Mouse (Mus musculus) kidney, adult 18-20 months (tissue): ENCODE results near the gene Cntn1.

Source experiments
- DNase-seq: peaks from one replicate; pipeline ENCODE4 v3.0.0; 2021

The Cntn1 gene

DNA sequence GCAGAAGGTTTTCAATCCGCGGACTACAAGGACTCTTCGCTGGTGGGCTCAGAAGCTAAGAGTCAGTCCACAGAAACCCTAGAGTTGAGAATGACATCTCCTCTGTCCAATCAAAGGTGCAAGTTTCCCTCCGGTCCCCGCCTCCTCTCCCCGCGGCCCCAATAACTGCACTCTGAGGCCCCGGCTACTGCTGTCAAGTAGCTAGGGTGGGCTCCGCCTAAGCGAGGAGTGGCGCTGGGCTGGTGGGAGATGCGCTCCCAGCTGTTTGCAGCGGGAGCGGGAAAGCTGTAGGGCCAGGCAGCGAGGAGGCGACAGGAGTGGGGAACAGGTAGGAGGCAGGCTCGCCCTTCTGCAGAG lies at the start of gene Cntn1:
Gene Cntn1 (plus strand): TSS at position 170 of the 357 bp plus-strand sequence.
- DNase-seq, result peak; percentile 12

DNA sequence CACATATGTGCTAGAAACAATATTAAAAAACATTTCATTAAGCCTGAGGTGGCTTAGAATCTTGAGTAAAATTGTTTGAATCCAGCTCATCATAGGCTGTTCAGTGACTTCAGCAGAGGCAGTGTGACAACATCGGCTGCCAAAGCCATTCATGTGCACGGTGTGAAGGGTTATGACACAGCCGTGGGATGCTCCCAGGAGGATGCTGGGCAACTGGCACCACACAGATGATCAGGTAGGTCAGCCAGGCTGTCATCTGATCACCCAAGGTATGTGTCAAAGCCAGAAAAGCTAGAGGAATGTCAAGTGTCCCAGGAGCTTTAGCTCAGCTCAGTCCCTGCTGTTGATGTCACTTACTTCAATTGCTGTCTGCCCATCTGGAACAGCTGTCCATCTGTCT lies 49.5 kb upstream of the Cntn1 start:
- DNase-seq, result no peak

DNA sequence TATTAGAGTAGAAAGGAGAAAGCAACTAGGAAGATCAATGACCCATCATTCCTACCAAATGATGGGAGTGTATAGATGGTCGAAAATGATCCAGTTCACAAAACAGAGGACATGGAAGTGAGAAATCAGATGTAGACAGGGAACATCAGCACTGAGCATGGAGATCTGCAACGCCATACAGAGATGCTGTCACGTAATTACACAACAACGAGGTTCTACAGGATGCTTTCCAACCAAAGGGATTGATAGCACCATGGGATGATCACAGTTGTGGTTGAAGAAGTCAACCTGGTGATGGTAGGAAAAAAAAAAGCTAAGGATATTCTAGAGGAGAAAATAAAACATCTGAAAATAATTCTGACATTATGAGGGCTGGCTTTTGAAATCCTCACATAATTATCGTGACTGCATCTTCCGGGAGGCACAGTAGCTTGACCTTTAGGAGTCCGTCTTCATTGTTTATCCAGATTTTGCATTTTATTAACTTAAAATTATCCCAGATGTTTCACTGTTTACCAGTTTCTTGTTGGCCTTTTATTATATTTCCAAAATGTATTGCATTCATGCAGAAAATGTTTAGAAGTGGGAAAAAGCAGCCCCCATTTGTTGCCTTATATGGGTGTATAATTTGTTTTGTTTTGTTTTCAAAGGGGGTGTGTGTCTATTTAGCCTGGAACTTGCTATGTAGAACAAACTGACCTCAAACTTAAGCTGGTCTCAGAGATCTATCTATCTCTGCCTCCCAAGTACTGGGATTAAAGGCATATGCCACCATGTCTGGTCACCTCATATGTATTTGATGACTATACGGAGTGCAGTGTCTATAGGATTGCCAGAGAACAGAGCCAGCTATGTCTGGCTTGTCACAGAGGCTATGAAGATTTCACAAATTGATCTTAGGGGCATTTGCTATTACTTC lies 38.5 kb upstream of the Cntn1 start:
- DNase-seq, result no peak

DNA sequence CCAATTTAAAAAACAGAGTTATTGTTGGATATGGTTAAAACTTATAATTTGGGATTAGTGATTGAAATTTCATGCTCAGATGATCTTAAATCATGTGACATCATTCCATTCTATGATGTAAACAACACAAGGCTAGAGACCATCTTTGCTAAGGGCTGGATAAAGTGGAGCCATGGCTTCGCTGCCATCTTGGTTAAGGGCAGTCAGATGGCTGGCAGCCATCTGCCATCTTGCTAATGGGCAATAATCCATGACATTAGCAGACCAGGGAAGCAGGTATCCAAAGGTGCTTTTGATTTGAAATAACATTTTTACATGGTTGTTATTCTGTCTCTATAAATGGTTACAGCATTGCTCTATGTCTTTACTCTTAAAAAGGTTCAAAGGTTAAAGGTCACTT lies 16.9 kb upstream of the Cntn1 start:
- no peak for DNase-seq

DNA sequence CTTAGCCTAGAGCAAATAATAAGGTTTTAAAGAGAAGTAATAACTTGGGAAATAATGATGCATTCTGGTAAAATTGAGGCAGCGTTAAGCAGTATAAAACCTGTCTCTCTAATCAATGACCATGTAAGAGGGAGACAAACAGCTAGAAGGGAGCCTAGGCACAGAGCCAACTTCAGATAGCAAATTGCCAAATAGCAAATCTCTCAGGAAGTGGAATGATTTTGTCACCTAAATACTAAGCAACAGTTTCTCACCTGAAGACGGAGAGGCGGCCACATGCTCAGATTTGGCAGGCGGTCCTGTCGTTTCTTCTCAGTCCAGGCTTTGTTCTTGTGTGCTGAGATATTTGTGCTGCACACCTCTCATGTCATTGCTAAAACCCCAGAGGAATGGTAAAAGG lies 8.4 kb upstream of the Cntn1 start:
- no peak for DNase-seq

DNA sequence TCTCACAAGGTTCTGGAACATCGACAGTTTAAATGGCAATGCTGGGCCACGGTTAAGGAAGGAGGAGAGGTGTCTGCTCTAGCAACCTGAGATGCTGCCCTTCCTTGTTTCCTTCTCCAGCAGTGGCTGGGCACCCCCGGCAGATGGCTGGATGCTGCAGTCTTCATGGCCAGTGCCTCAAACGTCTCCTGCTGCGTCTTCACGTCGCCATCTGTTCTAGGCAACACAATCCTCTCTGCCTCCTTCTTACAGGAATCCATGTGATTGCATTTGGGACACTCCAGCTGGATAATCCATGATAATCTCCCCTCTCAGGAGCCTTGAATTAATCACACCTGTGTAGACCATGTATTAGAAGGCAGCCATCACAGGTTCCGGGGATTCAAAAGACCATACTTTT lies 4.9 kb upstream of the Cntn1 start:
- DNase-seq, result no peak

DNA sequence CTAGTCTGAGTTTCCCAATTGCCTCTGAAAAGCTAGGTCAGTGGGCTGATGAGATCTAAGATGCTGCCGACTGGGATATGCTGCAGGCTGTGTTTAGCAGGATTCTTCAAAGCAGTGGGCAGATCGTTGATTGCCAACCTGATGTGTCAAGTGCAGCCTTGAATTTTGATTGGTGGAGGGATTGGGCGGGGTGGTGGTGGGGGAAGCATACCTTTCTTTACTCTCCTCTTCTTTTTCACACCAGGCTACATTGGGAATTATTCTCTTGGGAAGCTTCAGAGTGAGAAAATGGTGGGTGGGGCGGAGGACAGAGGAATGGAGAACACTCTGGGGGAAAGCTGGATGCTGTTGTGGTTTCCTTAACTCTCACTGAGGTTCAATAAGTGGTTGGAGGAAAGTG lies 2.9 kb upstream of the Cntn1 start:
- DNase-seq, result no peak

DNA sequence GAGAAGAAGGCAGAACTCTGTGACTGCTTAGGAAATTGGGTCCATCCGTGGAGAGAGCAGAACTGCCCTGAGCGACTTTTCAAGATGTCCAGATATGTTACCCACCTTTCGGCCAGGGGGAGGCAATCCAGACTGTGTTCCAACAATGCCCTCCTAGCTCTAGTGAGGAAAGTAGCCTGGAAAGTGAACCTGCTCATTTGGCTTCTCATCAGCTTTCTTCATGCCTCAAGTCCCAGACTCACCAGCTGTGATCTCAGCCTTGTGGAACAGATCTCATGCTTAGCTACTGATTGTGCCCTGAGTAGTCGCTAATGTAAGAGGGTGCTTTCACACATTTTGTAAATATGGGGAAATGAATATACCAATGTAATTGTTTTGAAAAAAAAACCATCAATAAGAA lies 2.4 kb upstream of the Cntn1 start:
- DNase-seq, result no peak

DNA sequence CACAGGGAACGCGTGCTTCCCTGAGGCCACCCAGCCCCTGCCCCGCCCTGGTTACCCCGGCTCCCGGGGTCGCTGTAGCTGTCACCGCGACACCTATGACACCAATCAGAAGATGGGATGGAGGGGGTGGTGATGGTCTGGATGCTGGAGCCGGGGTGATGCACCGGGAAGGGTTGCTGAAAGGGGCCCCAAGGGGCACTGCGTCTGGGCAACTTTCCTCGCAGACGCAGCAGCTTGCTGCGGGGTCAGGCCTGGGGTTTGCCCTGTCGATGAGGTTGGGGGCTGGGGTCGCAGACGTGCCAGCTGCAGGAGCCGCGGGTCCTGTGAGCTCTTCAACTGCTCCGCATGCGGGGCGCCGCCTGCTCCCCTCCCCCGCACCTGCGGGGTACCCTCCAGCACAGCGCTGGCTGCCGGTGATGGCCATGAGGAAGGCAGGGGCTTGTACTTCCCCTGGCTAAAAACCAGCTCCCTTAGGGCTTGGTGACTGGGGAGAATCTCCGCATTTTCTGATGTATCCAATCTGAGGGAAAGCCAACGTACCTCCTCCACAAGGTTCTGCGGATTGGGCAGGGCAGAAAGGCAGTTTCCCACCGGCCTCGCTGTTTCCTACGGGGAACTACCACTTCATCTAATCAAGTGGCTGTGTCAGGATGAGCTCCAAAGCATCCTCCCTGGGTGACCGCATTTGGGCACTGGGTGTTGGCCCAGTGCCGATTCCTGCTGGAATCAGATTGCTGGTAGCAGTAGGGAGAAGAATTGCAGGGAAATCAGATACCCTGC lies 578 bp downstream of the Cntn1 start:
- DNase-seq, result peak; percentile 2

DNA sequence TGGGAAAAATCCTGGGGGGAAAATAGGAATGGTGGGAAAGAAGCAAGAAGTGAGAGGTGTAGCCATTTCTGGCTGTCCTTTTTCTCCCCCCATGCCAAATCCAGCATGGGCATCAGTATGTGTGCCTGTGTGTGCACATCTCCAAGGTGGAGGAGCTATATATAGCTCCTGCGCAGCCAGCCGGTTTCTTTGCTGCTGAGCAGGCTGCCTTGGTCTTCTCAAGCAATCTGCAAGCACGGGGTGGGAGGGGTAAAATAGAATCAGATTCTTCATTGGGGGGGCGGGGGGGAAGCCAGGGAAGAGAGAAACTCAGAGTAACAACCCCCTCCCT lies 1.1 kb downstream of the Cntn1 start:
- DNase-seq, result no peak

DNA sequence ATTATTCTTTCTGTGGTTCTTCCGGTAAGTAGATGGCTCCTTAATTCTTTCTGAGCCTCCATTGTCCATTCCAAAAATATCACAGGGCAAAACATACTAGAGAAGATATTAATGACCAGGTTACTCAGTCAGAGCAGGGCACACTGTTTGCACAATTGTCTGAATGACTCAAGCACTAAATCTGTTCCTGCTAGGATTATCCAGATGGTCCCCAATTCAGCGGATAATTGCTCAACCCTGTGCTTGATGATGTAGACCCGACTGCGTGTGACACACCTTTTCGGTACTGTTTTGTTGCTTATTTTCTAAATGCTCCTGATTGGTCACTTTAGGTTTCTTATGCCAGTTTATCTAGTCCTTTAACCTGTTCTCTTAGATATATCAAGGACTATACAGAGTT lies 6.6 kb downstream of the Cntn1 start:
- no peak for DNase-seq

DNA sequence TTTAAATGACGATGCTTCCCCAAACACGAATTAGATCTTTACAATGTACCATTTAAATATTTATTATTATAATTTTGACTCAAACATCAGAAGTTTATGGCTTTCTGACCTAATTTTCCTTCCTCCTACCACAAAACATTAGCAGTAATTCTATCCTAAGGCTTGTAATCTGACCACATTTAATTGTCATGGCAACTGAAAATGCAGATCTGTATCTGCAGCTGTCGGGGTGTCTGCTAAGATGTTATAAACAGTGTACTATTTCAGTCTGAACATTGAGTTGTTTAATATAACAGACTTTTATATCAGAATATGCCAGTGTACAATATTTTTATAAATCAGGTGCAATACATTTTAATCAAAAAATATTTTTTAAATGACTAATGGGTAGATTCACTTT lies 10.0 kb downstream of the Cntn1 start:
- DNase-seq, result no peak

DNA sequence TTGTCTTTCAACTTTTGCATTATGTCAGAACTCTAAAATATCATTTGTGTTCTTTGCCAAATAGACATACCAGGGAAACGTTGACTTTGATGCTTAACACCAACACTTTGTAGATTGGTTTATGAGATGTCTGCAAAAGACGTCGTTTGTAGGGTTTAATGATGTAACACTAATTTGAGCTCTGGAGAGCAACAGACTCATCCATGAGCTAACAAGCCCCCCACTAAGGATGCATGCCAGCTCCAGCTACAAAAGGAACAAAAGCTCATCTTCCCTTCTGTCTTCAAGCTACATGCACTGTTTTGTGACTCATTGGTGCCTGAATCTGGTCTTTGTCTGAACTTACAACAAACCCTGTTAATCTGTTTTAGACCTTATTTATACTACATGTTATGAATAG lies 28.5 kb downstream of the Cntn1 start:
- no peak for DNase-seq

DNA sequence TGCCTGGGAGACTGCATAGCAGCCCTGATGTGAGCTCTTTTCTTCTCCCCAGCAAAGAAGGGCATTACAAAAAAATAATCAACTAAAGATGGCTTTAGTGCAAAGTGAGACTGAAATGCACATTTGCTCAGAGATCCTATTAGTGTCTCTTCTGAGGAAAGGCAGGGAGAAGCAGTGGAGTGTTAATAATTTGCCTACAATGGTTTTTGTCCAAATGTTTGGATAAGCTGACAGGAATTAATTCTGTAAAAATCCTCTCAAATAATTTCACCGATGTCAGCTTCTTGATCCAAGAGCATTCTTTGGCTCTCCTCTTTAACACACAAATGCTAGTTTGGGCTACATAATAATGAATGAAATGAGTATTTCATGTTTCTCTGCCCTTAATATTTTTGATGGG lies 34.9 kb downstream of the Cntn1 start:
- DNase-seq, result no peak

DNA sequence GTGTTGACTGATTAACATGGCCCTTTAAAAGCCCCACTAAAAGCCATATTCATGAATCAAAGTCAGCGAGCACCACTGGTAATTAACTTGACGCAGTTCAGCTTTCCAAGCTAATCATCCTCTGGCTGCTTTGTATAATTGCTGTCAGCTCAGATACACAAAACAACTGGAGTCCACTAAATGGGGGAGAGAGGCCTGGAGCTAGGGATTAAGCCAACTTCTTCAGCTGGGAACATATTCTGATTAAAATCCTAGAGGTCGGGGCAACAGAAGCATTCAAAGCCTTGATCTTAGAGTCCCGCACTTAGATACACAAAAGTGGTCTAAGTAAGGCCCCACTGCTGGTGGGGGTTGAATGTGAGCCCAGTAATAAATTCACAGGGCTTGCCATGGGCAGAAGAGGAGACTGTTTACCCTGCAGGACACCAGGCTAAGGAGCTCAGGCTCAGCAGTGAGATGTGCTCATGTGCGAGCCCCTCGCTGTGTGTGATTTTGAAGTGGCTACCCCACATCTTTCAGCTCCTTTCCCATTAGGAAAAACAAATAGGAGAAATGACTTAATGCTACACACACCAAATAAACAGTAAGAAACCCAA lies 36.8 kb downstream of the Cntn1 start:
- no peak for DNase-seq

DNA sequence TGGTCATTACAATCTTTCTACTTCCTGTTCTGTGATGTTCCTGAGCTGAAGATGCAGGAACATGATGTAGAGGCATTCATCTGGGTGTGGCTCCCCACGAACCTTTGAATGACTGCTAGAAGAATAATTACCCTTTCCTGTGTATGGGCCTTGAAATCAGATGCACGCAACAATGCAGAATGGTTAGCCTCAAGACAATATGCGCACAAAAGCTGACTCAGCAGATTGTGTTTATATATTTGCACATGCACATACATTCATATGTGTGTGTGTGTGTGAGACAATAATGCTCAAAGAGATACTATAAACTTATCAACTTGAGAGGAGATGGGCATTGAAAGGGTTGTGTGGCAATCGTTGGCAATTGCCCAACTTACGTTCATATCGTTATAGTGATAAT lies 39.8 kb downstream of the Cntn1 start:
- no peak for DNase-seq

DNA sequence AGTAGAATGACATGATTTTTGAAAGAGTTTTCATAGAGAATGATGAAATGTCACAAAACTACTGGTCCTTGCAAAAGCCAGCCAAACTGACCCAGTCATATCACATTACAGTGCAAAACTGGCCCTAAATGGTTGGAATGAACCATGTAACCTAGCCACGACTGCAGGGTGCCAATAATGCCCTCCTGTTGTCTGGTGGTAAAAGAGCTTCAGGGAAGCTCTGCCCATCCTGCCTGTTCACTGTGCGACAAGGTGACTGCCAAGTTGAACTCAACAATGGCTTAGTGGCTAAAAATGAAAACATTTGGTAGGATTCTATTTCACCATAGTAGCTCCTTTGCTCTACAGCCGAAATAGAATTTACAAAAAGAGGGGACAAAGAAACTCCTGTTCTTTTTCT lies 41.1 kb downstream of the Cntn1 start:
- no peak for DNase-seq

DNA sequence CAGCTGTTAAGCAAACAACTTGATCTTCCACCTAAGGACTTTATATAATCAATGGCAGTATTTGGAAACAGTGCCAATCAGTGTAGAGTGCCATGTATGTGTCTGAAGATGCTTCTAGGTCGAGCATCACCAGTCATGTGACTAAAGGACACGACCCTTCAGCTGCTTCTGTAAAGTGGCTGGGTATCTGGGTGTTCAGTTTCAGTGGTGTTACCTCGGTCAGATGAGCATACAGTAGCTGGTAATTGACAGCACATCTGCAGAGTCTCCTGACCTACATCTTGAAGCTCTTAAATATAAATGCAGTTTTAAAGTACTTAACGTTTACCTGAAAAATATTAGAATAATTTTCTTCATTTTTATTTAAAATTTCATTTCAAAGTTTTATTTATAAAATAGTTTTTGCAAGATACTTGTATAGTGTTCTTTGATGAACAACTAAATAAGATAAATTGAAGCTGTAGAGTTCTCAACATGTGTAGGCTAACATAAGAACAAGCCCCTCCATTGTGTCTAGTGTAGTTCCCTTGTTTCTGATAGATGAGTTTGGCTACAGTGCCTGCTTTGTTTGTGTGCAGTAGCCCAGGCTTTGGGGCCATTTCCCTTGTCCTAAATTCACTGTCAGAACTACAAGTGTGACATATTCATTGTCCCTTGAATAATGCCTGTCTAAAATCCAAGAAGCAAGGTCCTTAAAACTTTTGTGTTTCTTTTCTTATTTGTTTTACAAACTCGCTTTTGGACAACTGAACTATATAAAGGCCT lies 48.6 kb downstream of the Cntn1 start:
- DNase-seq, result no peak

DNA sequence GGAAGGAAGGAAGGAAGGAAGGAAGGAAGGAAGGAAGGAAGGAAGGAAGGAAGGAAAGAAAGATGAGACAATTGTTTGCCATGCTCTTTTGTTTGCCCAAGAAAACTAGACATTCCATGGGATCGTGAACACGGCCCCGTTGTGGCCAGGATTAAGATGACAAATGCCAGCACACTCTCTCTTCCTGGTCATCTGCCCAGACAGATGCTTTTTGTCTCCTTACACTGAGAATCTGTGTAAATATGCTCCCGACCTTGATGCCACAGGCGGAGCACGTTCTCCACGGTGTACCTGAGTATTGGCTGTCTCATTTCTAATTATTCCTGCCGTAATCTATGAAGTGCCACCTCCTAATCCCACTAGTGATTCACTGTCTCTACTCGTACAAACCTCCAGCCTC lies 51.0 kb downstream of the Cntn1 start:
- DNase-seq, result no peak

DNA sequence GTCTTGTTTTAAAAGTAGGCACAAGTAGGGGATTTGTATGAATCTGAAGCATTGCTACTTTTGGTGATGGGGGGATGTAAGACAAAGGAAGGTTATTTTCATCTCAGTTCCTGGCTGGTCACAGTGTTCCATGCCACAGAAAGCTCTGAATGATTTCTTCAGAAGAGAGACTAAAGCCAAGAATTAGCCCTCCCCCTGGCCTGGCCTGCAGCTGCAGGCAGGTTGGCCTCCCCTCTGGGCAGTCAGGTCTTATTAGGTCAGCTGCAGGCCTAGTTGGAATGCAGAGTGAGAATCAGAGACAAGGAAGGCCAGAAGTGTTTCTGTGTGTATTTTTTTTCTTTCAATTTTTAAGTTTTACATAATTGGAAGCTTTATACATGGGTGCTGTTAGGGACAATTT lies 61.5 kb downstream of the Cntn1 start:
- DNase-seq, result no peak

DNA sequence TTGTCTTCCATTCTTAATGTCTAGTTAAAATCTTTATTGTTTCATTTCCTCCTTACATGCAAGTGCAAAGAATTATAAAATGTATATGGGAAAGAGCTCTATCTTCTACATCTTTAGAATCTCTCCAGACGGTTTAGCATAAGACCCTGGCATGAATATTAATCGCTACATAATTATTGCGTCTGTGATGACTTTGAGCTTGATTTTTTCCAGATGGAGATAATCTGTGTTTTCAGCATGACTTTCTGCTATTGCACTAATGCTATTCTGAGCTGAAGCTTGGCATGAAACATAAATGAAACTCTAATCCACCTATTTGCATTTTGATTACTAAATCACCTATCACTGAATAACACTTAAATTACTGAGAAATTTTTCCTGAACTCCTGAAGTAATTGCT lies 82.0 kb downstream of the Cntn1 start:
- no peak for DNase-seq

DNA sequence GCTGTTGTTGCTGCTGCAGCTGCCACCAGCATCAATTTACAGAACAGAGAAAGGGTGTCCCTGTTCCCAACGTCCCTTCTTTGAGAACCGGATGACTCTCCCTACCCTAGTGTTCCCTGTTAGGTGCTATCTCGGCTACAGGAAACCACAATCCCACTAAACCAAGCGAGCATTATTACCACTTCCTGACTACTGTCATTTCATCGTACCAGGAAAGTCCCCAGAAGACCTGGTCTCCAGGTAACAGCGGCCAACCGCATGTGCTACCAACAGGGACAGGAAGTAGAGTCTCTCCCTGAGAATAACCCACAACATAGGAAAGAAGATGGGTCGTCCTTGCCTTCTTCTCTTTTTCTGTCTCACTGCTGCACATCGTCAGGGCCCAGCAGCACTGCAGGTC lies 83.3 kb downstream of the Cntn1 start:
- no peak for DNase-seq

DNA sequence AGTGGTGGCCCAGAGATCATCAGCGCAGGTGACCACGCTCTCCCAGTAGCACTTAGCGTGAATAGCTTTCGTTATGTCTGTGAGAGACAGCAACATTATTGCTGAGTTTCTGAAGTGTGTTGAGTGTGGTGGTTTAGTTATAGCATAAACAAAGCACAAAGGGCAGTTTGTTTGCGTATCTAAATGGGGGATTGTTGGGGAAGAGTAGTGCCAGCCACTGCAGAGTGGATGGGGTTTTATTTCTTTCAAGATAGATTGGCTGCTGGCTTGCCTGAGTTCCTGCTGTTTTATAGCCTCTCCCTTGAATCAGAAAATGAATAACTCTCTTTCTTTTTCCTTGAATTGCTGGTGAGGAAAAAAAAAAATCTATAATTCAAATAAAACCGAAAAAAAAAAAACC lies 86.1 kb downstream of the Cntn1 start:
- no peak for DNase-seq
